18 mouse cellular contexts compared by ENCODE assay signal in the genomic region with DNA sequence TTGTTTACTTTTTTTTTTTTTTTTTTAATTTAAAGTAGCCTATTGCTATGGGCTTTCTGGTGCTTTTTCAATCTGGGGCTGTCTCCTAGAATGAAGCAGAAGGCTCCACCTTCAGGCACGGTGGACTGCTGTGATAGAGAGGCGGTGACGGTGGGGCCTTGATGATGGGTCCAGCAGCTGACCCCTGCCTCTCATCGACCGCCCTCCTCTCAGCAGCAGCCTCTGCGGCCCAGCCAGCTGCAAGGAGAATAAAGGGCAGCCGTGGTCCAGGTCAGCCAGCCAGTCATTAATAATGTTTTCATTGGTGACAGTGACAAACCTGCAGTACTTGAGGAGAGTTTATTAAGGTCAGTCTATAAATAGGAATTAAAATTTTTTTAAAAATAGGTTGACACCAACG.
DNase-seq lines count a peak whose midpoint lies in the region; ATAC-seq and TF ChIP-seq lines count a peak whose summit lies in the region.
"Had no signal": no experiment of that assay in that cellular context is flagged by ENCODE, and none has a peak within 500 bp of the region (broad histone marks: within the 10 kb centered on the region; RNA-seq: fewer than 3 reads in every experiment).

No protein-coding gene starts in this region.

- no peak overlapping the region for H3K4me2 ChIP-seq in hindbrain, embryonic 13.5 days
- H3K4me2 ChIP-seq: embryonic facial prominence, embryonic 13.5 days; forebrain, embryonic 12.5 days; heart, embryonic 13.5 days; hindbrain, embryonic 15.5 days had no signal

- no peaks in the 10 kb centered on the region for H3K9me3 ChIP-seq in hindbrain, embryonic 10.5 days
- H3K9me3 ChIP-seq in hindbrain, embryonic 13.5 days, result no peaks in the 10 kb centered on the region
- H3K9me3 ChIP-seq: embryonic facial prominence, embryonic 13.5 days; forebrain, embryonic 12.5 days; heart, embryonic 13.5 days; hindbrain, embryonic 15.5 days had no signal

- no peaks in the 10 kb centered on the region for H3K36me3 ChIP-seq in hindbrain, embryonic 10.5 days
- H3K36me3 ChIP-seq in hindbrain, embryonic 13.5 days, result no peaks in the 10 kb centered on the region
- no peaks in the 10 kb centered on the region for H3K36me3 ChIP-seq in kidney, adult 2 months (ENCODE audit: control insufficient read depth, insufficient read depth, low read length)
- H3K36me3 ChIP-seq: embryonic facial prominence, embryonic 13.5 days; forebrain, embryonic 12.5 days; heart, embryonic 13.5 days; hindbrain, embryonic 15.5 days had no signal

- ATAC-seq in hindbrain, embryonic 13.5 days (ENCODE audit: low FRiP score), result no peak
- ATAC-seq: forebrain, embryonic 16.5 days had no signal

- H3K4me1 ChIP-seq in hindbrain, embryonic 10.5 days (replicated peaks), result peaks cover 19% of the 10 kb centered on the region
- 0 out of 2 replicates have a peak, but pooled peaks cover 5% of the 10 kb centered on the region for H3K4me1 ChIP-seq in hindbrain, embryonic 13.5 days (replicated peaks)
- H3K4me1 ChIP-seq in kidney, adult 2 months (ENCODE audit: control insufficient read depth, insufficient read depth, low read length), result no peaks in the 10 kb centered on the region
- H3K4me1 ChIP-seq: embryonic facial prominence, embryonic 13.5 days; heart, embryonic 13.5 days; hindbrain, embryonic 15.5 days had no signal

- H3K9ac ChIP-seq in hindbrain, embryonic 13.5 days, result no peak overlapping the region
- H3K9ac ChIP-seq: embryonic facial prominence, embryonic 13.5 days; forebrain, embryonic 12.5 days; heart, embryonic 13.5 days; hindbrain, embryonic 15.5 days had no signal

- no peak overlapping the region for H3K27ac ChIP-seq in hindbrain, embryonic 10.5 days
- no peak overlapping the region for H3K27ac ChIP-seq in hindbrain, embryonic 13.5 days
- no peak overlapping the region for H3K27ac ChIP-seq in kidney, adult 2 months (ENCODE audit: insufficient read depth, low read depth, low read length)
- H3K27ac ChIP-seq: embryonic facial prominence, embryonic 13.5 days; forebrain, embryonic 12.5 days; heart, embryonic 13.5 days; hindbrain, embryonic 15.5 days had no signal

- no peak for TF ChIP-seq CTCF in kidney, adult 2 months (conservative IDR thresholded peaks at IDR 0.05; ENCODE audit: insufficient read depth, insufficient read length, low read depth, low read length)

- TF ChIP-seq POLR2A in kidney, adult 2 months (IDR thresholded peaks at IDR 0.05; ENCODE audit: low read depth, low read length), result no peak

- DNase-seq in hindbrain, embryonic 10.5 days (ENCODE audit: low spot score), result peak; percentile 64
- peak; percentile 47 for DNase-seq in retina, embryonic 14.5 days (ENCODE audit: low spot score)
- no peak for DNase-seq in retina, postnatal 1 day
- DNase-seq in mesoderm, embryonic 11.5 days (ENCODE audit: low read depth, low spot score), result peak; percentile 51
- DNase-seq in kidney, adult 2 months, result no peak
- no peak for DNase-seq in spleen, postnatal 4 days (ENCODE audit: low spot score in 2 of 2)
- DNase-seq: adrenal gland, postnatal 10 days; cerebellum, adult 11 months; cerebellum, adult 9-10 months; cerebellum, postnatal 25 days; gastrocnemius, postnatal 10 days; heart, postnatal 36 days had no signal

- 16% methylated on average over 8 of the region's 8 CpGs for WGBS in hindbrain, embryonic 10.5 days
- WGBS in hindbrain, embryonic 13.5 days, result 7% methylated on average over 8 of the region's 8 CpGs
- WGBS in kidney, adult 2 months, result 24% methylated on average over 8 of the region's 8 CpGs

- H3K4me3 ChIP-seq in hindbrain, embryonic 10.5 days, result no peak overlapping the region
- no peak overlapping the region for H3K4me3 ChIP-seq in hindbrain, embryonic 13.5 days
- no peak overlapping the region for H3K4me3 ChIP-seq in kidney, adult 2 months (ENCODE audit: insufficient read depth, low read depth, low read length)
- H3K4me3 ChIP-seq: embryonic facial prominence, embryonic 13.5 days; forebrain, embryonic 12.5 days; heart, embryonic 13.5 days; hindbrain, embryonic 15.5 days had no signal

- H3K27me3 ChIP-seq in hindbrain, embryonic 10.5 days (ENCODE audit: insufficient read depth, poor library complexity, severe bottlenecking), result peaks cover 48% of the 10 kb centered on the region
- peaks cover 30% of the 10 kb centered on the region for H3K27me3 ChIP-seq in hindbrain, embryonic 13.5 days
- H3K27me3 ChIP-seq in kidney, adult 2 months (replicated peaks; ENCODE audit: control insufficient read depth, insufficient read depth, low read length), result no peaks in the 10 kb centered on the region
- H3K27me3 ChIP-seq: embryonic facial prominence, embryonic 13.5 days; heart, embryonic 13.5 days had no signal

Comparison
In these comparisons a context has a peak if more than half of its experiments do, and no peak if none do; other contexts are left out.
1. DNase-seq: peak in hindbrain, embryonic 10.5 days (single experiment), retina, embryonic 14.5 days (single experiment) and mesoderm, embryonic 11.5 days (single experiment); none in retina, postnatal 1 day (single experiment), kidney, adult 2 months (single experiment) and spleen, postnatal 4 days (0 of 2).